In genomic region chr2:174007976-174008349, GRCm38 (mm10) we compare ENCODE assay signal across 11 mouse cellular contexts.
DNase-seq lines count a peak whose midpoint lies in the region; ATAC-seq and TF ChIP-seq lines count a peak whose summit lies in the region.
"Had no signal": no experiment of that assay in that cellular context is flagged by ENCODE, and none has a peak within 500 bp of the region (broad histone marks: within the 10 kb centered on the region; RNA-seq: fewer than 3 reads in every experiment).

No protein-coding gene starts in this region.

- ATAC-seq in kidney, embryonic 14.5 days (ENCODE audit: low FRiP score, low TSS enrichment): no peak; the same call in none of the 2 replicates
- ATAC-seq in embryonic facial prominence, embryonic 14.5 days (ENCODE audit: low read depth): peak; percentile 24
- no peak for ATAC-seq in hindbrain, embryonic 15.5 days (ENCODE audit: low FRiP score, low read depth)
- peak; percentile 50 for ATAC-seq in neural tube, embryonic 14.5 days (ENCODE audit: low read depth)
- ATAC-seq: CD4-positive, CD25-positive, alpha-beta regulatory T cell, adult 4 months had no signal

- no peak for DNase-seq in kidney, adult 2 months
- DNase-seq in embryonic facial prominence, embryonic 14.5 days (ENCODE audit: low spot score): peak; percentile 54
- DNase-seq in urinary bladder, postnatal 25 days (ENCODE audit: low spot score): no peak
- no peak for DNase-seq in spleen, adult 12 weeks (ENCODE audit: low spot score)
- no peak for DNase-seq in spleen, adult 18-20 months
- DNase-seq: cerebellum, adult 8-10 months; thymus, postnatal 4 days had no signal

- no peak overlapping the region for H3K9ac ChIP-seq in kidney, embryonic 14.5 days (ENCODE audit: low read depth, low read length)
- no peak overlapping the region for H3K9ac ChIP-seq in embryonic facial prominence, embryonic 14.5 days (ENCODE audit: low read depth, low read length)
- no peak overlapping the region for H3K9ac ChIP-seq in hindbrain, embryonic 15.5 days
- no peak overlapping the region for H3K9ac ChIP-seq in neural tube, embryonic 14.5 days (replicated peaks; ENCODE audit: low read depth, low read length)

- H3K4me2 ChIP-seq in kidney, embryonic 14.5 days (replicated peaks; ENCODE audit: low read depth, low read length): no peak overlapping the region
- peak overlapping the region; percentile 21; the same call in 1 of the 2 replicates for H3K4me2 ChIP-seq in embryonic facial prominence, embryonic 14.5 days (ENCODE audit: low read depth, low read length)
- H3K4me2 ChIP-seq in hindbrain, embryonic 15.5 days: no peak overlapping the region
- H3K4me2 ChIP-seq in neural tube, embryonic 14.5 days (ENCODE audit: low read depth, low read length): no peak overlapping the region

- no peak for TF ChIP-seq POLR2A in kidney, adult 2 months (IDR thresholded peaks at IDR 0.05; ENCODE audit: low read depth, low read length)

- 37% methylated on average over 2 of the region's 2 CpGs for WGBS in kidney, embryonic 14.5 days
- WGBS in kidney, adult 2 months: 89% methylated on average over 2 of the region's 2 CpGs
- WGBS in embryonic facial prominence, embryonic 14.5 days: 45% methylated on average over 2 of the region's 2 CpGs
- 38% methylated on average over 2 of the region's 2 CpGs for WGBS in hindbrain, embryonic 15.5 days
- 44% methylated on average over 2 of the region's 2 CpGs for WGBS in neural tube, embryonic 14.5 days

- H3K4me3 ChIP-seq in kidney, embryonic 14.5 days (ENCODE audit: low read length): no peak overlapping the region
- no peak overlapping the region for H3K4me3 ChIP-seq in kidney, adult 2 months (ENCODE audit: insufficient read depth, low read depth, low read length)
- no peak overlapping the region for H3K4me3 ChIP-seq in embryonic facial prominence, embryonic 14.5 days (ENCODE audit: low read depth, low read length)
- H3K4me3 ChIP-seq in hindbrain, embryonic 15.5 days: no peak overlapping the region
- no peak overlapping the region for H3K4me3 ChIP-seq in neural tube, embryonic 14.5 days (ENCODE audit: low read depth, low read length)

- no peaks in the 10 kb centered on the region for H3K36me3 ChIP-seq in kidney, embryonic 14.5 days (ENCODE audit: control insufficient read depth, insufficient read depth, low read length)
- no peaks in the 10 kb centered on the region for H3K36me3 ChIP-seq in kidney, adult 2 months (ENCODE audit: control insufficient read depth, insufficient read depth, low read length)
- H3K36me3 ChIP-seq in embryonic facial prominence, embryonic 14.5 days (ENCODE audit: control insufficient read depth, insufficient read depth, low read length): no peaks in the 10 kb centered on the region
- no peaks in the 10 kb centered on the region for H3K36me3 ChIP-seq in hindbrain, embryonic 15.5 days
- H3K36me3 ChIP-seq in neural tube, embryonic 14.5 days (ENCODE audit: control insufficient read depth, insufficient read depth, low read length): no peaks in the 10 kb centered on the region

- no peaks in the 10 kb centered on the region for H3K27me3 ChIP-seq in kidney, embryonic 14.5 days (ENCODE audit: control insufficient read depth, insufficient read depth, low read length)
- H3K27me3 ChIP-seq in kidney, adult 2 months (replicated peaks; ENCODE audit: control insufficient read depth, insufficient read depth, low read length): no peaks in the 10 kb centered on the region
- no peaks in the 10 kb centered on the region for H3K27me3 ChIP-seq in embryonic facial prominence, embryonic 14.5 days (replicated peaks; ENCODE audit: control insufficient read depth, insufficient read depth, low read length)
- H3K27me3 ChIP-seq in hindbrain, embryonic 15.5 days: no peaks in the 10 kb centered on the region
- H3K27me3 ChIP-seq in neural tube, embryonic 14.5 days (ENCODE audit: control insufficient read depth, insufficient read depth, low read length): no peaks in the 10 kb centered on the region

- H3K4me1 ChIP-seq in kidney, embryonic 14.5 days (ENCODE audit: control insufficient read depth, insufficient read depth, low read length): peaks cover 14% of the 10 kb centered on the region; the same call in 1 of the 2 replicates
- no peaks in the 10 kb centered on the region for H3K4me1 ChIP-seq in kidney, adult 2 months (ENCODE audit: control insufficient read depth, insufficient read depth, low read length)
- H3K4me1 ChIP-seq in embryonic facial prominence, embryonic 14.5 days (ENCODE audit: control insufficient read depth, insufficient read depth, low read length): peaks cover 18% of the 10 kb centered on the region
- peaks cover 11% of the 10 kb centered on the region for H3K4me1 ChIP-seq in hindbrain, embryonic 15.5 days (replicated peaks)
- peaks cover 15% of the 10 kb centered on the region for H3K4me1 ChIP-seq in neural tube, embryonic 14.5 days (ENCODE audit: control insufficient read depth, insufficient read depth, low read length)

- no peak for TF ChIP-seq CTCF in kidney, adult 2 months (conservative IDR thresholded peaks at IDR 0.05; ENCODE audit: insufficient read depth, insufficient read length, low read depth, low read length)

- H3K27ac ChIP-seq in kidney, embryonic 14.5 days (ENCODE audit: low read depth, low read length): peak overlapping the region; percentile 38; the same call in 1 of the 2 replicates
- no peak overlapping the region for H3K27ac ChIP-seq in kidney, adult 2 months (ENCODE audit: insufficient read depth, low read depth, low read length)
- H3K27ac ChIP-seq in embryonic facial prominence, embryonic 14.5 days (replicated peaks; ENCODE audit: low read depth, low read length): peak overlapping the region; percentile 78
- H3K27ac ChIP-seq in hindbrain, embryonic 15.5 days (replicated peaks): 0 out of 2 replicates have a peak overlapping the region, but pooled peaks have one; percentile 13
- H3K27ac ChIP-seq in neural tube, embryonic 14.5 days (ENCODE audit: low read depth, low read length): peak overlapping the region; percentile 6; the same call in 1 of the 2 replicates

- H3K9me3 ChIP-seq in kidney, embryonic 14.5 days (ENCODE audit: control insufficient read depth, low read length): peaks cover 8% of the 10 kb centered on the region
- H3K9me3 ChIP-seq in embryonic facial prominence, embryonic 14.5 days (ENCODE audit: control insufficient read depth, low read length): peaks cover 15% of the 10 kb centered on the region
- H3K9me3 ChIP-seq in hindbrain, embryonic 15.5 days: no peaks in the 10 kb centered on the region
- H3K9me3 ChIP-seq in neural tube, embryonic 14.5 days (ENCODE audit: control insufficient read depth, low read length): no peaks in the 10 kb centered on the region

Comparison
In these comparisons a context has a peak if more than half of its experiments do, and no peak if none do; other contexts are left out.
1. ATAC-seq: peak in embryonic facial prominence, embryonic 14.5 days (single experiment) and neural tube, embryonic 14.5 days (single experiment); none in kidney, embryonic 14.5 days (single experiment) and hindbrain, embryonic 15.5 days (single experiment).